Mouse (Mus musculus) ES-Bruce4 (cell line): ENCODE results near the gene Cyb561a3.

Experiments used
- CTCF ChIP-seq: IDR thresholded peaks from one replicate; pipeline ENCODE4 v1.8.1; 2011; ENCODE audit warnings: low read depth, low read length
- EP300 ChIP-seq: IDR thresholded peaks from 2 replicates; pipeline ENCODE4 v1.6.1; 2011; ENCODE audit warnings: low read depth, low read length; ENCODE audit not compliant: insufficient read depth
- POLR2A ChIP-seq: IDR thresholded peaks from one replicate; pipeline ENCODE4 v1.8.1; 2011; ENCODE audit warnings: low read length; ENCODE audit not compliant: insufficient read depth

- TF ChIP-seq CTCF (peak; percentile 27), EP300 (no peak), POLR2A (peak; percentile 44)
Observed at GRCm38 (mm10) chr19:10576690-10577561, at the start of gene Cyb561a3, which contains the start of gene Tmem138.
